Mouse (Mus musculus) cerebral cortex, adult 2 months (tissue): ENCODE data around the gene Rtn4r.

Source experiments
- WGBS: fragments of 180-500 bp; shearing (Covaris S2); methylation state at CpG from one replicate; pipeline ENCODE4 v1.1.7; 2018; 5-methylcytosine and 5-hydroxymethylcytosine counted together

The Rtn4r gene

GRCm38 (mm10) chr16:18124626-18125025 lies 2.8 kb upstream of the Rtn4r start:
- 51% methylated on average over 5 of the region's 5 CpGs for WGBS

GRCm38 (mm10) chr16:18125131-18125530 lies 2.3 kb upstream of the Rtn4r start:
- 89% methylated on average over 2 of the region's 2 CpGs for WGBS

GRCm38 (mm10) chr16:18126211-18126610 lies 1.2 kb upstream of the Rtn4r start:
- 90% methylated on average over 3 of the region's 3 CpGs for WGBS

- WGBS: 6% methylated on average over 52 of the region's 52 CpGs
Observed at GRCm38 (mm10) chr16:18127871-18128563, 575 bp downstream of the Rtn4r start.

DNA sequence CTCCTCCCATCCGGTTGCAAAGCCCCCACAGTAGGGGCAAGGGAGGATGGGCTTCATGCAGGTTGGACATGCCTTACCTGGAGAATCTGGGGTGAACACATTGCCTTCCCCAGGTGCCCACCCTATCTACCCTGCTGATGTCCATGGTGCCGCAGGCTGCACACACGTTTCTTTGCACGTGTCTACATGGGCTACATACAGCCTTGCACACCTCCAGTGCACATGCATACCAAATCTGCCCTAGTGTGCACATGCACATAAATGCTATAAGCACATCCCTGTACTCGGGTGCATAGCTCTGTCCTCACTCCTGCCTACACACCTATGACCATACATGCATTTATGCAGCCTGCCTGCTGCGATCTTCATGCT lies 1.1 kb downstream of the Rtn4r start:
- WGBS: 38% methylated on average over 6 of the region's 6 CpGs

- WGBS: 51% methylated on average over 5 of the region's 5 CpGs
Observed at GRCm38 (mm10) chr16:18129413-18129812, 2.0 kb downstream of the Rtn4r start.

GRCm38 (mm10) chr16:18130288-18130687 lies 2.8 kb downstream of the Rtn4r start:
- WGBS: 30% methylated on average over 4 of the region's 4 CpGs

- 55% methylated on average over 11 of the region's 11 CpGs for WGBS
Observed at GRCm38 (mm10) chr16:18131245-18131939, 4.0 kb downstream of the Rtn4r start.

DNA sequence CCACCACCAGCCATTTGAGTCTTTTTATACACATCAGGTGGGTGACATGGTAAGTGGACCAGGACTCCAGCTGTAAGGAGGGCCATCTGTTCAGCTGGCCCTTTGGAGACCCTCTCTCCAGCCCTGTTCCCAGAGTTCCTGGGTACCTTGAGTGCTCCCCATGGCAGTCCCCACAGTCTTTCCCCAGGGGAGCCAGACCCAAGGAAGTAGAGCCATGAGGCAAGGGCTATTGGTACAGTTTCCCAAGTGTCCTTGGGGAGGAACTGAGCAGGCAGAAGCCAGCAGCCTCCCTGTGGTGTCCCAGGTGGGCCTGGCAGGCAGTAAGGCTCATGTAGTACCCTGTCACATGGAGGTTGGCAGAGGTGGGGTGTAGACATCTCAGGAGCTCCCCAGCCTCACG lies 4.6 kb downstream of the Rtn4r start:
- 54% methylated on average over 1 of the region's 1 CpGs for WGBS

- 75% methylated on average over 3 of the region's 3 CpGs for WGBS
Observed at GRCm38 (mm10) chr16:18132575-18132974, 5.1 kb downstream of the Rtn4r start.

- WGBS: 70% methylated on average over 5 of the region's 5 CpGs
Observed at GRCm38 (mm10) chr16:18133133-18133920, 5.9 kb downstream of the Rtn4r start.

DNA sequence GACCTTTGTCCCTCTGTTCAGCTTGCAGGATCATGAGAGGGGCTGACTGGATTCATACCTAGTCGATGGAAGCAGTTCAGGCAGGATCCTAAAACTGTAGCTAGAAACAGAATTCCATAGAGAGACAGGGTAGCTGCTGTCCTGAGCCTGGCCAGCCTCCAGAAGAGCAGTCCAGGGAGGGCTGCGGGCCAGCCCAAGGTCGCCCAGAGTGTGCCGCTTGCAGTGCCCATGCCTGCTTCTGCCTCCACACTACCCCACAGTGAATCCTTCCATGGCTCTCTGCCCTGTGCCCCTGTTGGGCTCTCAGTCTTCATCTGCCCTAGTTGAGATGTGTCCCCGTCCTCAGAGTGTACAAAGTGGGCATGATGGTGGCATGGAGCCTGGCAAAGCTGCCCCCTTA lies 7.8 kb downstream of the Rtn4r start:
- 48% methylated on average over 5 of the region's 5 CpGs for WGBS

DNA sequence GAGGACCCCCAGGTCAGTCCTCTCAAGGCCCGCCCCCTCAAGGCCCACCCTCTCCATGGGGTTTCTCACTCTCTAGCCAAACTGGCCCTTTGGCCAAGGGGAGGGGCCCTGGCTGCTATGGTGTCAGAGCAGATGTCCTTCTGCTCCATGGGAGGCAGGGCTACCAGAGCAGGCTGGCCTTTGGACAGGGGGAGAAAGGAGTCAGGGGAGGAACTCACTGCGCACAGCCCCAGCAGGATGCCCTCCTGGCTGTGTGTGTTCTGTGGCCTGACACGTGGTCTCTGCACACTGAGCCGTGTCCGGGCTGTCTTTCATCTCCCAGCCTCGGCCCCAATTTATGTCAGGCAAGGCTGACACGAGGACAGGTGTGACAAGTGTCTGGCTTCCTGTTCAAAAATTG lies 8.6 kb downstream of the Rtn4r start:
- 59% methylated on average over 7 of the region's 7 CpGs for WGBS

DNA sequence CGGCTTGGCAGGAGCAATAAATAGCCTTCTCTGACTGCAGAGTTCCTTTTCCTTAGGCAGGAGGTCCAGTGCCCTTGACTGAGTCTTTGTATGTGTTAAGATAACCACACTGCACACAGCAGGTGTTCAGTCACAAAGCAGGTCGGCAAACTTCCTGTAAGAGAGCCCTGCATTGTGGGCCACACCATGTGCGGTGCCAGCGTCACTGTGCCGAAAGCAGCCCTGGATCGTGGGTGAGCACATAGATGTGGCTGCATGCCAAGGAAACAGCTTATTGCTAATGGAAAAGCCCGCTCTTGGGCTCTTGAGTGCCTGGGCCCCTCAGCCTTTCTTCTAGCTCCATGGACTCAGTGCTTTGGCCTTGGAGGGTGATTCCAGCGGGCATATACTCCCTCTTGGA lies 16.8 kb downstream of the Rtn4r start:
- 23% methylated on average over 8 of the region's 8 CpGs for WGBS

- WGBS: 77% methylated on average over 6 of the region's 6 CpGs
Observed at GRCm38 (mm10) chr16:18145341-18145867, 18.0 kb downstream of the Rtn4r start.

DNA sequence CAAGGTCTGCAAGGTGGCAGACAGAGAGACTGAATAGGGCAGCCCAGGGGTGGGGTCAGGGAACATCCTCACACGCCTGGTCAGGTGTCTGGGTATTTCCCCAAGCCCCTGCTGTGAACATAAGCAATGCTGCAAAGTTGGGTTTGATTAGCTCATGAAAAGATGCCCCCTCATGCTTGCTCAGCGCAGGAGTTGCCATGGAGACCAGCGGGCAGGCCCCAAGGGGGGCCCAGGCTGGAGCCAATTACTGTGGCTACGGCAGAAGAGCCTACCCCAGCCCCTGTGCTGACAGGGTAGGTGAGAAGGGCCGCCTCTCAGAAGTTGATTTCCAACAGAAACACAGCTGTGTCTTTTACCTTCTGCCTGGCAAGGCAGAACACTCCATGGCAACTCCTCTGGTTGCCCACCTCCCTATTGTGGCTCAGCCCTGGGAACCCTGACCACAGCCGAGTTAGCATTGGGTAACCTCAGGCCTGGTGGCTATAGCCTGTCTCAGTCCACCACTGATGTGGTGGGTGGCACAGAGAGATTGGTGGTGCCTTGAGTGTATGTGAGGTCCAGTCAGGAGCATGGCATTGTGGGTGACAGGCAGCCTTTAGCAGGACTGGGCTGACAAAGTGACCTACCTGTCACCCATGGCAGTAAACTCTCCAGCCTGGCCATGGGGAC lies 20.9 kb downstream of the Rtn4r start:
- WGBS: 33% methylated on average over 6 of the region's 6 CpGs

GRCm38 (mm10) chr16:18149205-18149604 lies 21.8 kb downstream of the Rtn4r start:
- WGBS: 53% methylated on average over 6 of the region's 6 CpGs

DNA sequence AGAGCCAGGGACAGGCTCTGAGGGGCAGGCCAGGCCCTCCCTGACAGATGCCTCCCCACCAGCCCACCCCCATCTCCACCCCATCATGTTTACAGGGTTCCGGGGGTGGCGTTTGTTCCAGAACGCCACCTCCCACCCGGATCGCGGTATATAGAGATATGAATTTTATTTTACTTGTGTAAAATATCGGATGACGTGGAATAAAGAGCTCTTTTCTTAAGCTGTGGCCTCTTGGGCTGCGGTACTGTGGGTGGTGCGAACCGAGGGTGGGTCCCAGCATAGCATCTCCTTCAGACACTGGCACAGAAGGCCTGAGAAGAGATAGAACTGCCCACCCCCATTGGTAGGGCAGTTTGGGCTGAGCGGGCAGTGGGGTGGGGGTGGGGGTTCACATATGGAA lies 24.7 kb downstream of the Rtn4r start:
- WGBS: 53% methylated on average over 12 of the region's 12 CpGs

GRCm38 (mm10) chr16:18152769-18153445 lies 25.5 kb downstream of the Rtn4r start:
- 62% methylated on average over 9 of the region's 9 CpGs for WGBS

GRCm38 (mm10) chr16:18154521-18155171 lies 27.2 kb downstream of the Rtn4r start:
- 19% methylated on average over 14 of the region's 14 CpGs for WGBS
